Mouse (Mus musculus) MEL (cell line): ENCODE measurements around the gene Ephx4.

Experiments used
- CTCF ChIP-seq, 3 experiments: IDR thresholded peaks in 2 of 3; conservative IDR thresholded peaks in 1 of 3; 2 replicates each; pipeline ENCODE4 v1.5.1; 2011 to 2012; ENCODE audit warnings: low read length in 3 of 3, low read depth in 2 of 3, mild to moderate bottlenecking in 2 of 3, improper control_type of control experiment in 1 of 3, inconsistent platforms in 1 of 3, mixed read lengths in 1 of 3, moderate library complexity in 1 of 3; ENCODE audit not compliant: control insufficient read depth in 1 of 3, insufficient read depth in 1 of 3, poor library complexity in 1 of 3, severe bottlenecking in 1 of 3
- KAT2A ChIP-seq: conservative IDR thresholded peaks from 2 replicates; pipeline ENCODE4 v1.6.1; 2012; ENCODE audit warnings: low read depth, low read length, improper control_type of control experiment, inconsistent platforms
- MAFK ChIP-seq: IDR thresholded peaks from 2 replicates; pipeline ENCODE4 v1.6.1; 2011; ENCODE audit warnings: low read depth, mild to moderate bottlenecking, low read length, improper control_type of control experiment, borderline replicate concordance
- MAX ChIP-seq: IDR thresholded peaks from 2 replicates; pipeline ENCODE4 v1.6.1; 2011; ENCODE audit warnings: low read length, improper control_type of control experiment
- MAZ ChIP-seq: IDR thresholded peaks from 2 replicates; pipeline ENCODE4 v1.6.1; 2012; ENCODE audit warnings: low read depth, mild to moderate bottlenecking, inconsistent platforms, low read length, improper control_type of control experiment
- MEF2A ChIP-seq: IDR thresholded peaks from 2 replicates; pipeline ENCODE4 v1.6.1; 2014; ENCODE audit warnings: low read depth, mild to moderate bottlenecking, inconsistent platforms, low read length, improper control_type of control experiment; ENCODE audit not compliant: poor library complexity, insufficient replicate concordance, severe bottlenecking; ENCODE audit errors: extremely low read depth
- NRF1 ChIP-seq: IDR thresholded peaks from 2 replicates; pipeline ENCODE4 v1.6.1; 2014; ENCODE audit warnings: low read depth, mild to moderate bottlenecking, inconsistent platforms, low read length, improper control_type of control experiment, moderate library complexity; ENCODE audit not compliant: poor library complexity, insufficient read depth, severe bottlenecking
- POLR2A ChIP-seq, 2 experiments: IDR thresholded peaks; 2 replicates each; pipeline ENCODE4 v1.6.1; 2011 to 2012; ENCODE audit warnings: low read length in 2 of 2, mild to moderate bottlenecking in 2 of 2, control low read depth in 1 of 2, improper control_type of control experiment in 1 of 2, low read depth in 1 of 2, moderate library complexity in 1 of 2; ENCODE audit not compliant: control insufficient read depth in 1 of 2, insufficient read depth in 1 of 2, poor library complexity in 1 of 2
- POLR2AphosphoS2 ChIP-seq: IDR thresholded peaks from 2 replicates; pipeline ENCODE4 v1.6.1; 2011; ENCODE audit warnings: low read length, improper control_type of control experiment
- POLR2AphosphoS5 ChIP-seq: IDR thresholded peaks from 2 replicates; pipeline ENCODE4 v1.6.1; 2012; ENCODE audit warnings: low read depth, borderline replicate concordance, mild to moderate bottlenecking, inconsistent platforms, low read length, moderate library complexity, mixed read lengths
- SMC3 ChIP-seq: IDR thresholded peaks from 2 replicates; pipeline ENCODE4 v1.6.1; 2011; ENCODE audit warnings: low read depth, low read length, improper control_type of control experiment
- UBTF ChIP-seq: IDR thresholded peaks from 2 replicates; pipeline ENCODE4 v1.6.1; 2012; ENCODE audit warnings: low read depth, mild to moderate bottlenecking, inconsistent platforms, low read length, improper control_type of control experiment, moderate library complexity, borderline replicate concordance; ENCODE audit not compliant: insufficient read depth
- USF2 ChIP-seq, 2 experiments: IDR thresholded peaks; 2 replicates each; pipeline ENCODE4 v1.6.1; 2011 to 2012; ENCODE audit warnings: improper control_type of control experiment in 2 of 2, low read length in 2 of 2, borderline replicate concordance in 1 of 2, inconsistent platforms in 1 of 2, low read depth in 1 of 2, mild to moderate bottlenecking in 1 of 2; ENCODE audit not compliant: insufficient read depth in 1 of 2

- TF ChIP-seq KAT2A = no peak
- no peak for TF ChIP-seq MAZ
- no peak for TF ChIP-seq CTCF (IDR thresholded peaks at IDR 0.05 in 2 of 3, conservative IDR thresholded peaks at IDR 0.05 in 1 of 3; ENCODE audit: control insufficient read depth in 1 of 3, insufficient read depth in 1 of 3, low read depth in 2 of 3, low read length in 3 of 3, poor library complexity in 1 of 3, severe bottlenecking in 1 of 3)
- peak; percentile 76 for TF ChIP-seq MAFK
- TF ChIP-seq POLR2AphosphoS2 = no peak
- 0 out of 2 replicates have a peak, but pooled peaks have one; percentile 9 for TF ChIP-seq NRF1
- TF ChIP-seq MAX = peak; percentile 68
- no peak for TF ChIP-seq POLR2A (IDR thresholded peaks at IDR 0.05; ENCODE audit: control insufficient read depth in 1 of 2, insufficient read depth in 1 of 2, low read depth in 1 of 2, low read length in 2 of 2, poor library complexity in 1 of 2)
- TF ChIP-seq USF2 (IDR thresholded peaks at IDR 0.05; ENCODE audit: borderline replicate concordance in 1 of 2, insufficient read depth in 1 of 2, low read depth in 1 of 2, low read length in 2 of 2) = no peak
- no peak for TF ChIP-seq POLR2AphosphoS5
- no peak for TF ChIP-seq MEF2A
- no peak for TF ChIP-seq SMC3
- TF ChIP-seq UBTF = no peak
Measured at GRCm38 (mm10) chr5:107470600-107471329, 68.2 kb downstream of the Ephx4 start.
